Mouse (Mus musculus) liver (tissue): ENCODE data around the gene Selp.

ENCODE experiments used
- DNase-seq: peaks from one replicate; pipeline ENCODE4 v3.0.0-alpha.2; 2020; ENCODE audit warnings: mixed read lengths

The Selp gene

DNA sequence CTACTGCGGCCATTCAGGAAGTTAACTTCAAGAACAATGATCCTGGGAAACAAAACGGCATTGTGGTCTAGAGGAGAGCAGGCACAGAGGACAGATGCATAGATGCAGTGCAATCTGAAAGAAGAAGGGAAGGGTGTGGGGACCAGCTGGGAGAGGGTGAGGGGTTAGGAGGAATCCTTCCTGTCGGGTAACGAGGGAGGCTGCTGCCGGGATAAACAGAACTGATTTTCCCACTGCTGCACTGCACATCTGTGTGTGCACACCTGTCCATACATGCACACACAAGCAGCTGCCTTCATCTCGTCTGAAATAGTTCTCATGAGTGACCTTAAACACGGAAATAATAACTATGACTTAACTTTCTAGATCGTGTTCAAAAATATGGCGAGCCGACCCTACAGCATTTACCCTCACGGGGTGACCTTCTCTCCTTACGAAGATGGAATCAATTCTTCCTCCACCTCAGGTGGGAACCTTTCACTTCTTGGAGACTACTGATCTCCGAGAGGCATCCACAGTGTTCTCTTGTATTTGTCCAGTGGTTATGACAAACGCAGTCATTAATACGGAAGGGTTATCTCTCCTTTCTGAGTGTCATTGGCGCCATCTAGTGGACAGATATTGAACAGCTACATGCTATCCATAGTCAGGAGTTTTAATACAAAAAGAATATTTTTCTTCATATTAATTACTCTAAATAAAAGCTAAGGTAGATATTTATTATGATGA lies 69.2 kb downstream of the Selp start:
- DNase-seq: peak; percentile 48

DNA sequence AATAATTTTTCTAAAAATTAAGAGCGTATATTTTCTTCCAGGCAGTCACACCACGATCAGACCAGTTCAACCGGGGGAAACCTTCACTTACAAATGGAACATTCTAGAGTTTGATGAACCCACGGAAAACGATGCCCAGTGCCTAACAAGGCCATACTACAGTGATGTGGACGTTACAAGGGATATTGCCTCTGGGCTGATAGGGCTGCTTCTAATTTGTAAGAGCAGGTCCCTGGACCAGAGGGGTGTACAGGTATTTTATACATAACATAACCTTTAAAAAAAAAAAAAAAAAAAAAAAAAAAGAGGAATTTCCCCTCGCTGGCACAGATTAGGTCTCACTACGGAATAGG lies 69.8 kb downstream of the Selp start:
- no peak for DNase-seq

DNA sequence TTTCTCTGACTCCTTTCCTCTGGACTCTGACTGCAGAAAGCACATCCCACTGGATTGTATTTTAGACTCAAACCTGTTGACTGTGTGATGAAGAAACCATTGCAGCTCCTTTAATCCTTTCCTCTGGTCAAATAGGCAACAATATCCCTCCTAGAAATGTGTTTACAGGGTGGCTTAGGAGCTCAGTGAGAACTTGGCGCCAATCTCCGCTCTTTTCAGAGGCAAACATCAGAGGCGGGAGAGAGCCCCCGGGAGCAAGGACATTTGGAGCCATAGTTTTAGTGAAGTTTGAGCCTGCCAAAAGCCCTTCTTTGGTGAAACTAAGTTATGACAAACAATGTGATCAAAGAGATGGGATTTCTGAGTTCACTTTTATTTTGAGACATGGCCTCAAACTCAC lies 70.3 kb downstream of the Selp start:
- no peak for DNase-seq

DNA sequence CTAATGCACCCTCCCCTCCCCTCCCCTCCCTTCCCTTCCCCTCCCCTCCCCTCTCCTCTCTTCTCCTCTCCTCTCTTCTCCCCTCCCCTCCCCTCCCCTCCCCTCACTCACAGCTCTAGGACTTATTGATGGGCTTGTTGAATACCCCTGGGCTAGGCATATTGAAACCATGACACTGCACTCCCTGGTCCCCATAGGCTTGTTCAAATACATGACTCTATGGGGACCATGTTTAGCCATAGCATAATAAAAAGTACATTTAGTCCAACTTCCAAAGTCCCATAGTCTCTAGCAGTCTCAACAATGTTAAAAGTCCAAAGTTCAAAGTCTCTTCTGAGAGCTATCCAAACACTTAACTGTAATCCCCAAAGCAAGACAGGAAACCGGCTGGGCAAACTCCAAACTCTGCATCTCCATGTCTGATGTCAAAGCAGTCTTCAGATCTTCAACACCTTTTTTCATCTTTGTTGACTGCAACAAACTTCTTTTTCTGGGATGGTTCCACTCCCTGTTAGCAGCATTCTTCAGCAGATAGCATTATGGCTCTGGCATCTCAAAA lies 72.0 kb downstream of the Selp start:
- DNase-seq: no peak

DNA sequence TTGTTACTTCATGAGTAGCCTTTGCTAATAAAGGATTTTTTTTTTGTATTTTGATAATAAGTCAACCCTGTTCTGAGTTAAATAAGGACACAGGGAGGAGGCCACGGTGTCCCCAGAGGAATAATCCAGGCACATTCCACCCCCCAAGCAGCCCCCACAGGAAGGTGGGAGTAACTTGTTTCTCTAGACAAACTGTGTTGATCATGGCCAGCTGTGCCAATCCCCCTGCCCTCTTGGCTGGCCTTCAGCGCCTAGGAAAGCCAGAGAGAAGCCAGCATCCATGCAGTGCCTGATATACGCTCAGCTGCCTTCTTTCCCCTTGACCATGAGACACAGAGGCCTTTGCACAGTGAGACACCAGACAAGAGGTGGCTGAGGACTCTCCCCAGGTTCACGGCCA lies 84.5 kb downstream of the Selp start:
- DNase-seq: no peak
